Mouse (Mus musculus) embryo, embryonic 10 days (tissue): Measurements from ENCODE around the gene Ccdc3.

Source experiments
- DNase-seq: peaks from one replicate; pipeline ENCODE4 v3.0.0-alpha.2; 2015; ENCODE audit warnings: low spot score

The Ccdc3 gene

DNA sequence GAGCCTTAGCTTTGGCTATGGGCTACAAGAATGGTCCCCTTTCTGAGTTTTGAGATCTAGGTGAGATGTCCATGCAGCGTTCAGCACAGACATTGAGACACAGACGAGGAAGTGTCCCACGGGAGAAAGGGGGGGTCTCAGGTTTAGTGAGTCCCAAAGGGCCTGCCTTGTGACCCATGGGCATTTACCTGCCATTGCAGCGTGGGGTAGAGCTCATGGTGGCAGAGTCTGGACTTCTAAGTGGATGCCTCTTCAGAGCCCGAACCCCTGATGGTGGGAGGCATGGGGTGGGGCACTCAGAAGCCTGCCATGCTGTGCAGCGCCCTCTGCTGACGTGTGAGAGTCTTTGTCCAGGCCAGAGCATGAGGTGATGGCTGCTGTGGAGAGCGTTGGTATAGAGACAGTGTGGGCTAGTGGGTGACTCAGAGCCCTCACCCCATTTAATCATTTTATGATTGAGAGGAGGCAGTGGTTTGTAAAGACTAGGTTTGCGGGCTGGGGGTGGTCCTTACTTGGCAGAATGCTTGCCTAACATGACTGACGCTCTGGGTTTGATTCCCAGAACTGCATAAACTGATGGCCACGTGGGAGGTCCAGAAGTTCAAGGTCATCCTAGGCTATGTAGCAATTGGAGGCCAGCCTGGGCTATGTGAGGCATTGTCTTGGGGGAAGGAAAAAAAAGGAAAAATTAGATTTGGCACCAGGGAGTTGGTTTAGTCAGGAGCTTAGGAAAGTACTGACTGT is 23.6 kb downstream of the Ccdc3 start:
- DNase-seq: peak; percentile 53

- DNase-seq: no peak
Measured at GRCm38 (mm10) chr2:5161908-5162674, 24.5 kb downstream of the Ccdc3 start.

- no peak for DNase-seq
Measured at GRCm38 (mm10) chr2:5162756-5163155, 25.2 kb downstream of the Ccdc3 start.

- DNase-seq: no peak
Measured at GRCm38 (mm10) chr2:5165941-5166361, 28.4 kb downstream of the Ccdc3 start.

GRCm38 (mm10) chr2:5166796-5167195 is 29.2 kb downstream of the Ccdc3 start:
- no peak for DNase-seq

- DNase-seq: no peak
Measured at GRCm38 (mm10) chr2:5170815-5171214, 33.2 kb downstream of the Ccdc3 start.

DNA sequence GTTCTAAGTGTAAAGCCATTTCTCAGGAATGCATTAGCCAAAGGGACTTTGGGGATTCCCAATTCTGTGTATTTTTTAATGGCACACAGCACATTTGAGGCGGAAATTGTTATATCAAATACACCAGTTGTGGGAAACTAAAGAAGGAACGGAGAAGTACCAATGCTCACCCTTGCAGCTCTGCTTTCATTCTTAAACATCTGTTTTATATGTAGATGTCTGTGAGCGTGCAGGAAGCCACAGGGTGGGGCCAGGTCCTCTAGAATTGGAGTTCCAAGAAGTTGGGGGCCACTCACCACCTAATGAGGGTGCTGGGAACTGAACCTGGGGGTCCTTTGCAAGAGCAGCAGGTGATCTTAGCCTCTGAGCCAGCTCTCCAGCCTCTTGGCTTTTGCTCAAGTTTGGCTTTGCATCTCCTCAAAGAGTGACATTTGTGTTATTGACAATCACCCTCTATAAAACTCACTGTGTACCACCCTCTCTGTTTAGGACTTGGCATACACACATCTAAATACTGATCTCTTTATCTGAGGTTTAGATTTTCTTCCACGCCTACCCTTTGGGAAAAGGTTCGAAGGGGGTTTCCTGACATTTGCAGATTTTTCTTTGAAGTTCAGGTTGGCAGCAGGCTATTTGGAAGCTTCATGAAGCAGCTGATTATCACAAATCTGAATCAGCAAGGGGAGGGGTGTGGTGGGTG is 33.9 kb downstream of the Ccdc3 start:
- no peak for DNase-seq

DNA sequence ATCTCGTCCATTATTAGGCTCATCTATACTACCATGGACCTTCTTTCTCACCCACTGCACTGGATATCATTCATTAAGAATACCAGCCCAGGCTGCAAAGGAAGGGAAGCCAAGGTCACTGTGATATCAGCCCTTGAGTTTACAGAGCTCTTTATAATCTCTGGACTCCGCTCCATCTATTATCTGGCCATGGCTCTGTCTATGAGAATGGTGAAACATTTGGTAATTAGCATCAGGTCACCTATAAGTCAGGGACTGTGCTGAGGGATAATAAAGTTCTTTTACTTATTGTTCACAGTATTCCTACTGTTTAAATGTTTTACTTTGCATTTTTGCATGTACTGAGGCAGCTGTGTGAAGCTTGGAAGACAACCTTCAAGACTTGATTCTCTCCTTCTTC is 35.2 kb downstream of the Ccdc3 start:
- no peak for DNase-seq

GRCm38 (mm10) chr2:5174716-5175115 is 37.1 kb downstream of the Ccdc3 start:
- no peak for DNase-seq

- no peak for DNase-seq
Measured at GRCm38 (mm10) chr2:5181462-5182443, 44.2 kb downstream of the Ccdc3 start.

GRCm38 (mm10) chr2:5184166-5184565 is 46.6 kb downstream of the Ccdc3 start:
- no peak for DNase-seq

GRCm38 (mm10) chr2:5185631-5186030 is 48.1 kb downstream of the Ccdc3 start:
- no peak for DNase-seq

GRCm38 (mm10) chr2:5192156-5192555 is 54.6 kb downstream of the Ccdc3 start:
- DNase-seq: no peak

GRCm38 (mm10) chr2:5193071-5193470 is 55.5 kb downstream of the Ccdc3 start:
- no peak for DNase-seq

DNA sequence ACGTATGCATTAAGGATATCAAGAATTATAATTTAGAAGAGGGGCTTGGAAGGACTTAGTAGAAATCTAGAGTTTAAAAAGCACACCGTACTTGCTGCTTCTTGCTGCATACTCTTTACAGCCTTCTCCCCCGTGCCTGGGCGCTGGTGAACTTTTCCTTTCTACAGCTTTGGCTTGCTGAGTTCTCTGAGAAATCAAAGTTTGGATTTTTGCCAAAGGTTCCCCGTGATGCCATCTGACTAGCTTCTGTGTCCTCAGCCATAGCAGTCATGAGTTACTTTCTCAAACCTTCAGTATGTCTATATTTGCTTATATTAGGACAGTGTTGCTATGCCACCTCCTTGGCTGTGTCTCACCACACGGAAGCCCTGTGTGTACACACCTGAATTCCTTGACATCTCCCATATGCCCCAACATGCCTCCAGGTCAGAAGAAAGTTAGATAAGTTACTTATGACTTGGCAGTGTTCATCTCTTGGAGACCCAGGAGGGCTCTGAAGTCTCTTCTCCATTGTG is 57.2 kb downstream of the Ccdc3 start:
- no peak for DNase-seq

GRCm38 (mm10) chr2:5197486-5197885 is 59.9 kb downstream of the Ccdc3 start:
- DNase-seq: peak; percentile 11

GRCm38 (mm10) chr2:5199289-5199688 is 61.7 kb downstream of the Ccdc3 start:
- no peak for DNase-seq

- DNase-seq: no peak
Measured at GRCm38 (mm10) chr2:5200817-5201364, 63.3 kb downstream of the Ccdc3 start.

DNA sequence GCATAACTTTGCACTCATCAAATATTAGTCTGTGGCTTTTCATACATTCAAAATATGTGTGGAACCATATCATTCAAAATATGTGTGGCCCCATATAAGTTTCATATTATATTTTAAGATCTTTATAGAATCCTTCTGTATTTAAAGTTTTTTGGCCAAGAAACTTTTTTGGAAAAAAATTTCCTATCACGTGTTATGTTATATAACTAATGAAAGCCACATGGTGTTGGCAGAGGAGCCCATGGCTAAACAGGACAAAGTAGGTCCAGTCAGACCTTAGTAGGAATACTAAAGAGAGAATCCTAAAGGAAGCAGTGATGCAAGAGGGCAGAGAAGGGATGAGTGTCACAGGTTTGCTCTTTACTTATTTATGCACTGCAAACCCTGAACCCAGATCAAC is 65.6 kb downstream of the Ccdc3 start:
- no peak for DNase-seq

- DNase-seq: no peak
Measured at GRCm38 (mm10) chr2:5204941-5205340, 67.4 kb downstream of the Ccdc3 start.

GRCm38 (mm10) chr2:5206651-5207050 is 69.1 kb downstream of the Ccdc3 start:
- DNase-seq: no peak
